9 mouse cellular contexts compared by ENCODE assay signal in genomic region chr1:193450201-193450600, GRCm38 (mm10).
DNase-seq lines count a peak whose midpoint lies in the region; ATAC-seq and TF ChIP-seq lines count a peak whose summit lies in the region.
"Had no signal": no experiment of that assay in that cellular context is flagged by ENCODE, and none has a peak within 500 bp of the region (broad histone marks: within the 10 kb centered on the region; RNA-seq: fewer than 3 reads in every experiment).

No protein-coding gene starts in this region.

- TF ChIP-seq POLR2A in ES-Bruce4 (IDR thresholded peaks at IDR 0.05; ENCODE audit: insufficient read depth, low read length) = no peak

- no peaks in the 10 kb centered on the region for H3K36me3 ChIP-seq in heart, embryonic 15.5 days
- H3K36me3 ChIP-seq in ES-Bruce4 (ENCODE audit: control insufficient read depth, insufficient read depth, low read length, poor library complexity, severe bottlenecking) = no peaks in the 10 kb centered on the region
- no peaks in the 10 kb centered on the region for H3K36me3 ChIP-seq in forebrain, embryonic 12.5 days (replicated peaks)
- H3K36me3 ChIP-seq in midbrain, embryonic 10.5 days = no peaks in the 10 kb centered on the region

- TF ChIP-seq CTCF in ES-Bruce4 (IDR thresholded peaks at IDR 0.05; ENCODE audit: low read depth, low read length) = no peak

- no peak for DNase-seq in heart, postnatal 14 days
- peak; percentile 13 for DNase-seq in midbrain, embryonic 10.5 days (ENCODE audit: low spot score)
- no peak for DNase-seq in urinary bladder, adult 2 months (ENCODE audit: low spot score)
- no peak for DNase-seq in adrenal gland, postnatal 14 days
- no peak for DNase-seq in kidney, adult 11 months
- DNase-seq: layer of hippocampus, postnatal 36 days had no signal

- 0 out of 2 replicates have a peak overlapping the region, but pooled peaks have one; percentile 24 for H3K4me2 ChIP-seq in heart, embryonic 15.5 days
- no peak overlapping the region for H3K4me2 ChIP-seq in forebrain, embryonic 12.5 days

- no peak for ATAC-seq in heart, embryonic 15.5 days (replicated peaks; ENCODE audit: insufficient number of reproducible peaks, insufficient read depth, low FRiP score, low read depth)
- no peak for ATAC-seq in forebrain, embryonic 12.5 days (ENCODE audit: low FRiP score)

- H3K27me3 ChIP-seq in heart, embryonic 15.5 days = no peaks in the 10 kb centered on the region
- no peaks in the 10 kb centered on the region for H3K27me3 ChIP-seq in ES-Bruce4 (ENCODE audit: control insufficient read depth, insufficient read depth, low read length, poor library complexity, severe bottlenecking)
- no peaks in the 10 kb centered on the region; the same call in none of the 2 replicates for H3K27me3 ChIP-seq in forebrain, embryonic 12.5 days
- H3K27me3 ChIP-seq in midbrain, embryonic 10.5 days (ENCODE audit: low read depth, poor library complexity, severe bottlenecking) = no peaks in the 10 kb centered on the region

- intact Hi-C loops in heart, postnatal 14 days (cut with DNase I) = no loop called here

- H3K4me3 ChIP-seq in heart, embryonic 15.5 days = no peak overlapping the region
- no peak overlapping the region for H3K4me3 ChIP-seq in ES-Bruce4 (ENCODE audit: low read depth, low read length)
- H3K4me3 ChIP-seq in forebrain, embryonic 12.5 days (replicated peaks) = no peak overlapping the region
- H3K4me3 ChIP-seq in midbrain, embryonic 10.5 days = no peak overlapping the region

- peak overlapping the region; percentile 79 for H3K27ac ChIP-seq in heart, embryonic 15.5 days
- no peak overlapping the region for H3K27ac ChIP-seq in ES-Bruce4 (ENCODE audit: insufficient read depth, low read length)
- peak overlapping the region; percentile 43; the same call in 1 of the 2 replicates for H3K27ac ChIP-seq in forebrain, embryonic 12.5 days
- peak overlapping the region; percentile 84 for H3K27ac ChIP-seq in midbrain, embryonic 10.5 days (replicated peaks)

- no peaks in the 10 kb centered on the region for H3K9me3 ChIP-seq in heart, embryonic 15.5 days (replicated peaks)
- no peaks in the 10 kb centered on the region for H3K9me3 ChIP-seq in ES-Bruce4 (replicated peaks; ENCODE audit: control insufficient read depth, insufficient read depth, low read length, poor library complexity, severe bottlenecking)
- H3K9me3 ChIP-seq in forebrain, embryonic 12.5 days = no peaks in the 10 kb centered on the region
- no peaks in the 10 kb centered on the region for H3K9me3 ChIP-seq in midbrain, embryonic 10.5 days (replicated peaks)

- H3K9ac ChIP-seq in heart, embryonic 15.5 days = no peak overlapping the region
- H3K9ac ChIP-seq in ES-Bruce4 (ENCODE audit: low read depth, poor library complexity, severe bottlenecking) = no peak overlapping the region
- H3K9ac ChIP-seq in forebrain, embryonic 12.5 days = no peak overlapping the region

- 0 out of 2 replicates have a peak, but pooled peaks have one; percentile 8 for TF ChIP-seq EP300 in ES-Bruce4 (IDR thresholded peaks at IDR 0.05; ENCODE audit: insufficient read depth, low read depth, low read length)

- WGBS in heart, embryonic 15.5 days = 69% methylated on average over 6 of the region's 6 CpGs
- 68% methylated on average over 6 of the region's 6 CpGs for WGBS in forebrain, embryonic 12.5 days
- WGBS in midbrain, embryonic 10.5 days = 68% methylated on average over 6 of the region's 6 CpGs

- peaks cover 44% of the 10 kb centered on the region for H3K4me1 ChIP-seq in heart, embryonic 15.5 days (replicated peaks)
- H3K4me1 ChIP-seq in ES-Bruce4 (ENCODE audit: control insufficient read depth, insufficient read depth, low read length) = peaks cover 3% of the 10 kb centered on the region
- 0 out of 2 replicates have a peak, but pooled peaks cover 7% of the 10 kb centered on the region for H3K4me1 ChIP-seq in forebrain, embryonic 12.5 days
- H3K4me1 ChIP-seq in midbrain, embryonic 10.5 days = peaks cover 15% of the 10 kb centered on the region
